Mouse (Mus musculus) pancreas, adult 10 weeks (tissue): ENCODE data around the gene Spta1. TPM values are rescaled to one million over a fixed set of nuclear protein-coding genes. Genes with fewer than 3 reads are reported as not detected.

Source experiments
- polyA plus RNA-seq: library from polyadenylated mRNA; stranded (reverse); fragments of 350-450 nt; fragmentation: Illumina TruSeq; extraction: RNeasy Lipid Tissue Mini Kit (QIAGEN cat#74804); gene quantifications from one replicate; pipeline ENCODE4 v1.2.3, GENCODE M21; 2015; ENCODE audit warnings: low read depth, low replicate concordance; ENCODE audit not compliant: insufficient read depth

Gene Spta1
- polyA plus RNA-seq: 0.17 TPM

GRCm38 (mm10) chr1:174172605-174173004 lies at the start of gene Spta1:
Spta1 (plus strand) TSS chr1:174172776.

DNA sequence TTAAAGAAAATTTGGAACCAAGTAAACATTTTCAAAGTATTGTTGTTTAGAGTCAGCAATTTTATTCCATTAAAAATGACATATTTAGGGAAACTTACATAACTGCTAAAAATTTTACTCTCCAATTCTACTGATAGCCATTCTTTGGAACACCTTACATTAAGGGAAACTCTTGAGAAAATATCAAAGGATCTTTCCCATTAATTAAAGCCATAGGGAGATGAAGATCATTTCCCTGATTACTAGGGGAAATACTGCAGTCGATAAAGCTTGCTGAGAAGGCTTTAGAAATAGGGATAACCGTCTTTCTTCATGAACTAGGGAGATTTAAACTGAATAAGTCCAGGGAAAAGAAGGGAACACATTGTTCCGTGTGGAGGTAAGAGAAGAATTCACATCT lies 41.4 kb upstream of the Spta1 start, which contains the start of gene Olfr424:
Gene Olfr424 (plus strand): TSS at position 301 of the 400 bp plus-strand sequence.

DNA sequence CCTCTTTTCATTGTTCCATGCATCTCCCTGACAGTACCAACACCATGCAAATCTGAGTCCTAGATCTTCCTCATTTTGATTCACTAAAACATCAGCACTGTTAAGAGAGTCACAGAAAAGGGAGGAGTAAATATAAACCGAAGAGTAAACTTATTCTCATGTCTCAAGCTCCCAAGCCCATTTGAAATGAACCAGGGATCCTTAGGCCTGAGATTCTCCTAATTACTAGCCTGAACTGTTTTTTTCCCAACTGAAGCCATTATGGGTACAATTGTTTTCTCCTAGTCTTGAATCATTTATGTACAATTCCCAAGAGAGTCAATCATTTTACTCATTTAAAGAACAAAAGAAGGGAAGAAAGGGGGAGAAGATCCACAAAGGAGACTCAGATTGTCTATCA lies 17.2 kb upstream of the Spta1 start, which contains the start of gene Olfr420:
Gene Olfr420 (plus strand): TSS at position 301 of the 400 bp plus-strand sequence.

DNA sequence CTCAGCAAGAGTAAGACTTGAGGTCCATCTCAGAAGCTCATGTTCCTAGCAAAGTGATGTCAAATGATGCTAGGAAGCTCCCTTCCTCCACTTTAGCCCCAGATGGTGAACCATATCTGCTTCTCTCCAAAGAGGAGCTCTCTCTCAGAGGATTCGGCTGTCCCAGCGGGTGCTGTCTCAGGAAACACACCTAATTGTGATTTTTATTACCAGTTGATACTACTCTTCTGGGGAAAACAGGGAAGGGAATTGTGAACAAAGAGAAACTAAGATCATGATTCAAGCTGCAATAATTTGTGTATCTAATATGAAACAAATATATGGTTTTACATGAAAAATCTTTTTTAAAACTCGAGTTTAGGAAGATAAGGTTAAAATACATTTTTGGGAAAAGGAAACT lies 79.4 kb downstream of the Spta1 start, which contains the start of gene Olfr419:
Gene Olfr419 (minus strand): TSS at position 101 of the 400 bp plus-strand sequence.

Other genes with a start within 250 kb of the Spta1 start
- 18.1 TPM for gene Mndal, start 230.3 kb upstream of the Spta1 start, polyA plus RNA-seq
- gene Ifi203, start 230.1 kb upstream of the Spta1 start, polyA plus RNA-seq: 13.1 TPM
- not detected for gene Ifi202b, start 190.0 kb upstream of the Spta1 start, polyA plus RNA-seq
- gene Ifi205, start 141.0 kb upstream of the Spta1 start, polyA plus RNA-seq: 11.4 TPM
- not detected for gene Olfr433, start 132.1 kb upstream of the Spta1 start, polyA plus RNA-seq
- gene Olfr432, start 123.6 kb upstream of the Spta1 start, polyA plus RNA-seq: not detected
- not detected for gene Olfr430, start 106.2 kb upstream of the Spta1 start, polyA plus RNA-seq
- gene Olfr429, start 88.4 kb upstream of the Spta1 start, polyA plus RNA-seq: not detected
- gene Olfr427, start 75.9 kb upstream of the Spta1 start, polyA plus RNA-seq: not detected
- gene Olfr231, start 51.6 kb upstream of the Spta1 start, polyA plus RNA-seq: not detected
- gene Olfr424, start 41.3 kb upstream of the Spta1 start, polyA plus RNA-seq: not detected
- gene Olfr420, start 17.1 kb upstream of the Spta1 start, polyA plus RNA-seq: not detected
- not detected for gene Olfr419, start 79.3 kb downstream of the Spta1 start, polyA plus RNA-seq
- gene Mptx1, start 157.7 kb downstream of the Spta1 start, polyA plus RNA-seq: not detected
- gene Olfr417, start 192.3 kb downstream of the Spta1 start, polyA plus RNA-seq: not detected
- not detected for gene Olfr248, start 218.3 kb downstream of the Spta1 start, polyA plus RNA-seq